Mouse (Mus musculus): ENCODE measurements at regions not wholly inside any gene's neighbourhood (a gene's known extent, or its start where the extent isn't known, plus 50 kb on each side); places are given as distances from the start of the nearest gene placed in this dataset.

DNA sequence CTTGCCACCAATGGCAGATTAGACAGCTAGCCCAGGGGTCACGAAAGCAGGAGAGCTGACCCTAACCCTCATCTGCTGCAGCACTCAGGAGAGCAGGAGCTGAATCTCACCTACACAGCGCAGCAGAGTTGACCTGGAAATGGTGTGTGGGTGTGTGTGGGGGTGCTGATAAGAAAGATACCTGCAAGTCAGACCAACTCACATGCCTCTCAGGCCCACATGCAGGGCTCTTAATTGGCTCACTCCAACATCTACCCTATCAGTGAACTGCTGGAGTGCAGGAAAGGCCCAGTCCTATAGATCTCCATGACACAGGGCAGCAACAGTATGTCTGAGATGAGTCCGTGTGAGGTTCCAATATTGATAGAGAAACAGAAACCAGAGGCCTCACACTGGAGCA lies 355.7 kb downstream of the Ccser2 start:
- 85% methylated on average over 3 of the region's 3 CpGs for WGBS
- Histone ChIP-seq H3K27me3 (ENCODE audit: control insufficient read depth, insufficient read depth, low read depth, low read length) (no peaks in the 10 kb centered on the region), H3K4me1 (replicated peaks; ENCODE audit: control insufficient read depth, insufficient read depth, low read length) (no peaks in the 10 kb centered on the region), H3K9ac (ENCODE audit: low read length) (no peak overlapping the region), H3K4me3 (ENCODE audit: low read length) (no peak overlapping the region), H3K27ac (ENCODE audit: low read length) (no peak overlapping the region), H3K9me3 (ENCODE audit: control insufficient read depth, low read length) (no peaks in the 10 kb centered on the region), H3K36me3 (ENCODE audit: control insufficient read depth, insufficient read depth, low read length) (no peaks in the 10 kb centered on the region), H3K4me2 (ENCODE audit: low read depth, low read length) (no peak overlapping the region)
- ATAC-seq (ENCODE audit: low read depth): no peak

DNA sequence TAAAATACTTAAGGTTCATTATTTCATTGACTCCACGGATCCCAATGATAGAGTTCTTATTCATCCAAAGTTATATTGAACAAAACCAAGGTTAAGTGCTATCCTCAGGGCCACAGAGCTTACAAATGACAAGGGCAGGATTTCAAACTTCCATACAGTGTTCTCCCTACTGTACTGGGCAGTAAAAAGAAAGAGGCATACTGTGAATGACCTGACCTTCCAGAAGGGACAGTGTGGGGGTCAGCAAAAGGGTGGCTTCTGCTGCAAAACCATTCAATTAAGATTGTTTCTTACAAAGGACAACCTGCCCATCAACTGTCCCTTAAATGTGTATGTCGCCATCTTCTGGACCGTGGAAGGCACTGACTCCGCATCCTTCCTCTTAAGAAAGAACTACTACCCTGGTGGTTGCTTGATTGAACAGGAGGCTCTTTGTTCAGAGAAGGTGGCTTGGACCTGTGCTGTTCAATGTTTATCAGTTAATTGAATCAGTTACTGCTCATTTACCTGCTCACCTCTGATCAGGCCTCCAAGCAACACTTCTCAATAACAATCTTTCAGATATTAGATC lies 384.4 kb downstream of the Ccser2 start:
- WGBS: 58% methylated on average over 4 of the region's 4 CpGs
- Histone ChIP-seq H3K4me3 (ENCODE audit: low read length) (no peak overlapping the region), H3K27ac (ENCODE audit: low read length) (no peak overlapping the region), H3K9ac (ENCODE audit: low read length) (no peak overlapping the region), H3K4me2 (ENCODE audit: low read depth, low read length) (no peak overlapping the region), H3K4me1 (replicated peaks; ENCODE audit: control insufficient read depth, insufficient read depth, low read length) (no peaks in the 10 kb centered on the region), H3K27me3 (ENCODE audit: control insufficient read depth, insufficient read depth, low read depth, low read length) (no peaks in the 10 kb centered on the region), H3K9me3 (ENCODE audit: control insufficient read depth, low read length) (no peaks in the 10 kb centered on the region), H3K36me3 (ENCODE audit: control insufficient read depth, insufficient read depth, low read length) (no peaks in the 10 kb centered on the region)
- ATAC-seq (ENCODE audit: low read depth): no peak

DNA sequence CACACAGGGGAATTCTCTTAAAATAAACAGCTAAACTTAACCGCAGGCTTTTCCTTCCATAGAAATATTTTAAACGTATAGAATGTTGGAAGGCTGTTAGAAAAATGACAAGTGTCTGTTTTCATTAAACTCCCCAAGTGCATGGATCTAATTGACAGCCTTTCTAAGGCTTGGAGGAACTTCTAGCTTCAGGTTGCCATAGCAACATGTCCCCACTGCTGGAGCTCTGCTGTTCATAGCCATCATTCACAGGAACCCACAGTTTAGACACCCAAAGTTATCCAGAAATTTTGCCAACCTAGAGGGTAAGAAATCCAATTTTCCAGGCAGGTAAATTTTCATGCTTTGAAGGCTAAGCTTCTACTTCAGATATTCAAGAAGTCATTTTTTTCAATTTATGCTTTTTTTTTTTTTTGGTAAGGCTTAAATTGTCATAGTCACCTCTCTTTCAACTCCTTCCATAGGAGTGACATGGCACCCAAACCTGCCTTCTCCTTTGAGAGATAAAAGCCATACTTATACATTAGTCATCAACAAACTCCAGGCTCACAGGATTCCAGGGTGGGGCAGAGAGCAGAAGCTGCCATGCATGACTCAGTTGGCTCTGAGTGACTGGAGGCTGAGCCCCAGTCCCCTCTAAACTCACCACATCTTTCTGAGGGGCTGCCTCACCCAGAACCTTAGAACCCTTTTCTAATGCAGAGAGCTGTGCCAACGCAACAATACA lies 385.1 kb downstream of the Ccser2 start:
- Histone ChIP-seq H3K4me3 (ENCODE audit: low read length) (no peak overlapping the region), H3K9me3 (ENCODE audit: control insufficient read depth, low read length) (no peaks in the 10 kb centered on the region), H3K27me3 (ENCODE audit: control insufficient read depth, insufficient read depth, low read depth, low read length) (no peaks in the 10 kb centered on the region), H3K9ac (ENCODE audit: low read length) (no peak overlapping the region), H3K27ac (ENCODE audit: low read length) (no peak overlapping the region), H3K4me2 (ENCODE audit: low read depth, low read length) (no peak overlapping the region), H3K36me3 (ENCODE audit: control insufficient read depth, insufficient read depth, low read length) (no peaks in the 10 kb centered on the region), H3K4me1 (replicated peaks; ENCODE audit: control insufficient read depth, insufficient read depth, low read length) (no peaks in the 10 kb centered on the region)
- no peak for ATAC-seq (ENCODE audit: low read depth)
- 65% methylated on average over 3 of the region's 3 CpGs for WGBS

DNA sequence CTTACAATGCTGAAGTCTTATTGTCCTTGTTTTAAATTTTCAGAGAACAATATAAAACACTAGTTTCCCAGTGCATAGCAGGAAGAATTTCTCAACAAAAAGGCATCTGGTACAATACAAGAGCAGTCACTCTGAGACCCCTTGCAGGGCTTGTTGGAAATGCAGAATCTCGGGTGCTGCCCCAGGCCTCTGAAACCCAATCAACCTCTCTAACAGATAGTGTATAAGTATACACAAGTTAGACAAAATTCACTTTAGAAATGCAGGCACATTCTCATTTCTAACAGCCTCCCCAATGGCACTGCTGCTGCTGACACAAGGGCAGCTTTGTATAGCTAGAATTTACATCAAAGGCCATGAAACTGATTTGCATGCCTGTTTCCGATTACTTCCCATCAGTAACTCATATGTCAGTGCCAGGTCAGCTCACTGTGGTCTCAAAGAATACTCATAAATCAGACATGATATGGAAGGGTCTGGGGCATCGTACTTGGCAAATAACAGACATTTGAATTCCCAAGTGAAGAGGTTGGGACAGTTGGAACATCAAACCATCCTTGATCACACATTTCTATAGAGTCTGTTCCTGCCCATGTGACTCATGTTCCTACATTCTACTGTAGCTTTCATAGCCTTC lies 405.2 kb downstream of the Ccser2 start:
- Histone ChIP-seq H3K9ac (ENCODE audit: low read length) (no peak overlapping the region), H3K4me2 (ENCODE audit: low read depth, low read length) (no peak overlapping the region), H3K4me3 (ENCODE audit: low read length) (no peak overlapping the region), H3K27me3 (ENCODE audit: control insufficient read depth, insufficient read depth, low read depth, low read length) (no peaks in the 10 kb centered on the region), H3K9me3 (ENCODE audit: control insufficient read depth, low read length) (no peaks in the 10 kb centered on the region), H3K27ac (ENCODE audit: low read length) (no peak overlapping the region), H3K4me1 (replicated peaks; ENCODE audit: control insufficient read depth, insufficient read depth, low read length) (no peaks in the 10 kb centered on the region), H3K36me3 (ENCODE audit: control insufficient read depth, insufficient read depth, low read length) (no peaks in the 10 kb centered on the region)
- no peak for ATAC-seq (ENCODE audit: low read depth)
- WGBS: 59% methylated on average over 3 of the region's 3 CpGs

DNA sequence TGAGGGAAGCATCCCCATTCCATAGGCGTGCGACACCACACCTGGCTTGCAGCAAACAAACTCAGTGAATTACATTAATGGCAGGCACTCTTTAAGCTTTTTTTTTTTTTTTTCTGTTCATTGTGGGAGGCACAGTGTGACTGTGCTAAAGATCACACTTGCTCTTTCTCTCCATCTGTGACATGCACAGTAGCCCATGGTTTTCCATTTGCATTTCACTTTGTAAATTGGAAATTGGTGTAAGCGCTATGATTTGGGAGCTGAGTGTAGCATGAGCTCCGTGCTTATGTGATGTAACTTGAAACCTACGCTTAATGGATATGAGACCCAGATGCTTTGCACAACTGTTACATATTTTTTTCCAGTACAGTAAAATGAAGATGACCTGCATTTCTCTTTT lies 431.2 kb downstream of the Ccser2 start:
- no peaks in the 10 kb centered on the region for H3K4me1 ChIP-seq (replicated peaks; ENCODE audit: control insufficient read depth, insufficient read depth, low read length)
- H3K4me2 ChIP-seq (ENCODE audit: low read depth, low read length): no peak overlapping the region
- no peaks in the 10 kb centered on the region for H3K9me3 ChIP-seq (ENCODE audit: control insufficient read depth, low read length)
- ATAC-seq (ENCODE audit: low read depth): no peak
- 65% methylated on average over 5 of the region's 5 CpGs for whole genome bisulfite sequencing
- no peak overlapping the region for H3K27ac ChIP-seq (ENCODE audit: low read length)
- H3K4me3 ChIP-seq (ENCODE audit: low read length): no peak overlapping the region
- no peaks in the 10 kb centered on the region for H3K36me3 ChIP-seq (ENCODE audit: control insufficient read depth, insufficient read depth, low read length)
- H3K27me3 ChIP-seq (ENCODE audit: control insufficient read depth, insufficient read depth, low read depth, low read length): no peaks in the 10 kb centered on the region
- H3K9ac ChIP-seq (ENCODE audit: low read length): no peak overlapping the region

DNA sequence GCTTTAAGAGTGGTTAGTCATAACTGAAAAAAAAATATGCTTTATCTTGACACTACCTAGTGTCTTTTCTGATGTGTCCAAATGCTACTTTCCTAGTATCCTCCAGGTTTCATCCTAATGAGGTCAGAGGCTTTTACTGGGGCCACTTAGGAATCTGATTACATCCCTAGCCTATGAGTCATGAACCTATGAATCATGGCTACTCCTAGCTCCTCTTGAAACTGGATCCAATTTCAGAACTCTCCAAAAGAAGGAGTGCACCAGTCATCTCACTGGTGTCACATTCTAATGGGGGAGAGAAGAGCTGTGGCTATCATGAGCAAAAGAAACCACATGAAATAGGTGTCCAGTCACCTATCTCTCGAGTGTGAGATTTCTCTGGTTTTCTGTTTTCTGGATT lies 432.6 kb downstream of the 4930474N05Rik start:
- Histone ChIP-seq H3K27ac (ENCODE audit: low read length) (no peak overlapping the region), H3K4me2 (ENCODE audit: low read depth, low read length) (no peak overlapping the region), H3K4me1 (replicated peaks; ENCODE audit: control insufficient read depth, insufficient read depth, low read length) (no peaks in the 10 kb centered on the region), H3K9me3 (ENCODE audit: control insufficient read depth, low read length) (no peaks in the 10 kb centered on the region), H3K9ac (ENCODE audit: low read length) (no peak overlapping the region), H3K27me3 (ENCODE audit: control insufficient read depth, insufficient read depth, low read depth, low read length) (no peaks in the 10 kb centered on the region), H3K4me3 (ENCODE audit: low read length) (no peak overlapping the region), H3K36me3 (ENCODE audit: control insufficient read depth, insufficient read depth, low read length) (no peaks in the 10 kb centered on the region)
- WGBS: 81% methylated on average over 1 of the region's 1 CpGs
- no peak for ATAC-seq (ENCODE audit: low read depth)

DNA sequence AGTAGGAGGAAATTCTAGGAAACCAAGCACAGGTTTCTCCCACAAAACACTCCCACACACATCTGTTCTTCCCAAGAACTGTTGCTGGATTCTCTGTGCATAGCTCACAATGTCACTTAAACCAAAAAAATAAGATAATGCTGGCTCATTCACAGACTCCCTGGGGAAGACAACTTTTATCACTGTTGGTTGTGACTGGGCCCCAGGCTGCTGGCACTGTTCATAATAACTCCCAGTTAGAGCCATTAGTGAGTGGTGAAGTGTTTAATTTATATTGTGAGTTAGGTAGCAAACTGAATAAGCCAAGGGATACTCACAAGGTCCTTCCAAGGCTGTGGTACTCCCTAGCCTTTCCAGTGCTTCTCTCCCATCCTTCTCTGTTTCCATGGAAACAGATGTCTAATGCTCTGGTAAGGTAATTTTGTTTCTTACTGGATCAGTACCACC lies 430.9 kb downstream of the 4930474N05Rik start:
- no peaks in the 10 kb centered on the region for H3K9me3 ChIP-seq (ENCODE audit: control insufficient read depth, low read length)
- H3K27ac ChIP-seq (ENCODE audit: low read length): no peak overlapping the region
- H3K9ac ChIP-seq (ENCODE audit: low read length): no peak overlapping the region
- H3K36me3 ChIP-seq (ENCODE audit: control insufficient read depth, insufficient read depth, low read length): no peaks in the 10 kb centered on the region
- no peaks in the 10 kb centered on the region for H3K27me3 ChIP-seq (ENCODE audit: control insufficient read depth, insufficient read depth, low read depth, low read length)
- no peak overlapping the region for H3K4me3 ChIP-seq (ENCODE audit: low read length)
- no peak overlapping the region for H3K4me2 ChIP-seq (ENCODE audit: low read depth, low read length)
- no peaks in the 10 kb centered on the region for H3K4me1 ChIP-seq (replicated peaks; ENCODE audit: control insufficient read depth, insufficient read depth, low read length)
- ATAC-seq (ENCODE audit: low read depth): no peak

DNA sequence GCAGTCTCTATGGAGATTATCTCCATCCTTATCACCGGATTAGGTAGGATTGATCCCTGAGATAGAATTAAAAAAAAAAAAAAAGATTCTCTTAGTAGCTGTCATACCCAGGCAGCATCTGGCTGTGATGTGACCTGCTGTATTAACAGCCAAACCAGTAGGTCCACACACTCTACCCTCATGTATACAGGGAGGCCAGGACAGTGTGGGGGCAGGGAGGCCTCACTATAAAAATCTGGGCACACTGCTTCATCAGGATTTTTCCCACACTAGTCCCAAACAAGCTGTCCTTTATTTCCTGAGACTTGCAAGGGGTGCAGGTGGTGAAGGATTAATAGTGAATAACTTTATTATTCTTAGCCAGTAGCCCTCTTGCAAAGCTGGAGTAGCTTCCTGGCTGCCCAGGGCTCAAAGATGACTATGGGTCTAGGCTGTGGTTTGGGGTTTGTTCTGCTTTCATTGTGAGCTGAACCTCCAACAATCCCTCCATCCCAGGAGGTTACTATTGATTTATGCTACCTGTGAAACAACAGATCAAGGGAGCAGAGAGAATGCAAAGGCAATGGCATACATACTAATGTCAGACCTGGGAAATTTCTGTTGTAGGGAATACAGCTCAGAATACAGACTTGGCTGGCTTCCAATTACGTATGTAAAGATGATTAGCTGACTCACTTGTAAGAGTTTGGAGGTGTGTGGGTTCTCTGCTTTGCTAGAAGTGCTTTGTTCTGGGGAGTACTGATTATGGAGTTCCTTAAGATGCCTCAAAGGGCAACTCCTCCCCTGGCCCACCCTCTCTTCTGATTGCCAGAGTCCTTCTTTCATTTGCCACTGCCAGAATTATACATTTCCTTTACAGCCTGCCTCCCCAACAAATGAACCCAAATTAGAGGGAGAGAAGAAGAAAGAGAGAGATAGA lies 407.6 kb downstream of the 4930474N05Rik start:
- Histone ChIP-seq H3K36me3 (ENCODE audit: control insufficient read depth, insufficient read depth, low read length) (no peaks in the 10 kb centered on the region), H3K4me1 (replicated peaks; ENCODE audit: control insufficient read depth, insufficient read depth, low read length) (no peaks in the 10 kb centered on the region), H3K27ac (ENCODE audit: low read length) (no peak overlapping the region), H3K4me3 (ENCODE audit: low read length) (no peak overlapping the region), H3K4me2 (ENCODE audit: low read depth, low read length) (no peak overlapping the region), H3K9me3 (ENCODE audit: control insufficient read depth, low read length) (no peaks in the 10 kb centered on the region), H3K27me3 (ENCODE audit: control insufficient read depth, insufficient read depth, low read depth, low read length) (no peaks in the 10 kb centered on the region), H3K9ac (ENCODE audit: low read length) (no peak overlapping the region)
- ATAC-seq (ENCODE audit: low read depth): no peak
- 65% methylated on average over 2 of the region's 2 CpGs for WGBS

DNA sequence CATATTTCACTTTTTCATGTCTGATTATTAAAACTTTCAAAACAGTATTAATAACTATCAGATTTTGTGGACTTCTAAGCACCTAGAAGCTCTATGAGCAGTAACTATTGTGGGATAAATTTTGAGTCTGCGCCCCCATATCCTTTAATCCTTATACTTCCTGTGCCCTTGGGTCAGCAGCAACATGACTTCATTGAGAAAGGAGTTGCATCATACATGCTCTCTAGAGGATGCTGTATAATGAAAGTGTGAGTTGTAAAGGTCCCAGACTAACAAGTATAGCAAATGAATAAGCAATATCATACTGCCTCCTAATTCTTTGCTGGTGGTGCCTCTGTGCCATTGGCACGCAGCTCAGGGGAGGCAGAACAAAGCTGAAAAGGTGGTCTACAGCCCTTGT lies 404.6 kb downstream of the 4930474N05Rik start:
- 73% methylated on average over 2 of the region's 2 CpGs for WGBS
- no peak for ATAC-seq (ENCODE audit: low read depth)

More for the DNA sequence above, 404.6 kb downstream of the 4930474N05Rik start:
- Histone ChIP-seq H3K27ac (ENCODE audit: low read length) (no peak overlapping the region), H3K27me3 (ENCODE audit: control insufficient read depth, insufficient read depth, low read depth, low read length) (no peaks in the 10 kb centered on the region), H3K4me3 (ENCODE audit: low read length) (no peak overlapping the region), H3K4me1 (replicated peaks; ENCODE audit: control insufficient read depth, insufficient read depth, low read length) (no peaks in the 10 kb centered on the region), H3K9me3 (ENCODE audit: control insufficient read depth, low read length) (no peaks in the 10 kb centered on the region), H3K4me2 (ENCODE audit: low read depth, low read length) (no peak overlapping the region), H3K36me3 (ENCODE audit: control insufficient read depth, insufficient read depth, low read length) (no peaks in the 10 kb centered on the region), H3K9ac (ENCODE audit: low read length) (no peak overlapping the region)
